Mouse (Mus musculus): ENCODE results near the gene Mgat5.
A peak's percentile ranks its signal among the peaks of the same experiment; 100 is the strongest.

Mgat5 gene

DNA sequence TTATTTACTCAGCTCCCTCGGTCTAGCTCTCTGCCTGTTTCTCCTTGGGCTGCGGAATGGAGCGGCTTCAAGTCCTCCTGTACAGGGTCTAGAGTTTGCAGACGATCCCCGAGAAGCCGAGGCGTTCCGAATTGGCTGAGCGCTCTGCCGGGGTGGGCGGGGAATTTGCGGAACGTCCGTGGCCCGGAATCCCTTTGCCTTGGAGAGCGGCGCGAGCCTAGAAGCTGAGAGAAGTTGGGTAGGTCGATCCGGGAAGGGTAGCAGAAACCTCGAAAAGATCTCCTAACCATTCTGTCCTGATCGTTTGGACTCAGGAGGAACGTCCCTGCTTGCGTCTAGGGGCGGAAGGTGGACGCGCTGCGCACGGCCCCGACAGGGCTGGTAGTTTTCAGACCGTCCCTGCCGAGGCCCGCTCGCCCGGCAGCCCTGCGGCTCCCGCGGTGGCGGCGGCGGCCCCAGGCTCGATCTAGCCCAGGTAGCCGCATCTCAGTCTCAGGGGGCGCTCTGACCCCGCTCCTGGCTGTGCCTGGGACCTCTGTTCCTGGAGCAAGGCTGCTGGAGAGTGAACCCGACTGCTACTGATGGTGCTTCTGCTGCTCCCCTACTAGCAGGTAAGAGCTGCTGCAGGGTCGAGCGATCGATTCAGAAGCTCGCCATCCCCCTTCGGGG, at the start of gene Mgat5:
TSS of gene Mgat5 (plus strand) at position 199 of the 669 bp plus-strand sequence.
- DNase-seq (ENCODE audit: extremely low read depth, insufficient read length, low spot score), result peak; percentile 91

DNA sequence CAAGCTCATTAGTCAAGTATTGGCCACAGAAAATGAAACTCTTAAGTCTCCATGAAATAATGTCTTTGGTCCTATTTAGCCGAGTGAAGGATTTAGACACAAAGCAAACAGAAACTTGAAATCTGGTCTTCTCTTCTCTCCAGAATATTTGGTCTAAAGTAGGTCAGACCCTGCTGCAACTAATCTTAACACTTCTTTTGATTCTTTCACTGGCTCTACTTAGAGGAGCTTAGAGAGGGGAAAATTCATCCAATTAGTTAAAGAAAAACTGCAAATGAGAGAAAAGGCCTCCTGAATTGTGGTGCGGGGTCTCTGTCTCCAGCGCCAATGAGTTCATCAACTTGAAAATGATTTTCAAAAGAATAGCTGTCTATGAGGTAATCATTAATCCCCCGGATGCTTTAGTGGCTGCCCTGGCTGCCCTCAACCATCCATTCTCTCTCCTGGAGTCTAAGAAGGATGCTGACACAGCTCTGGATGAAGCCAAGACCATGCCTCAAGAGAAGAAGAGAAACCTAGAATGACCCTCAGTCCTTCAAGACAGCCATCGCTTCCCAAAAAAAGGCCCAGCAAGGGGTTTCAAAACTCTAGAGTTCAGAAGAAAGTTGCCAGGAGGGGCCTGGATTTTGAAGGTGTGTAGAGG, 44.6 kb upstream of the Mgat5 start:
- no peak for DNase-seq (ENCODE audit: extremely low read depth, insufficient read length, low spot score)

DNA sequence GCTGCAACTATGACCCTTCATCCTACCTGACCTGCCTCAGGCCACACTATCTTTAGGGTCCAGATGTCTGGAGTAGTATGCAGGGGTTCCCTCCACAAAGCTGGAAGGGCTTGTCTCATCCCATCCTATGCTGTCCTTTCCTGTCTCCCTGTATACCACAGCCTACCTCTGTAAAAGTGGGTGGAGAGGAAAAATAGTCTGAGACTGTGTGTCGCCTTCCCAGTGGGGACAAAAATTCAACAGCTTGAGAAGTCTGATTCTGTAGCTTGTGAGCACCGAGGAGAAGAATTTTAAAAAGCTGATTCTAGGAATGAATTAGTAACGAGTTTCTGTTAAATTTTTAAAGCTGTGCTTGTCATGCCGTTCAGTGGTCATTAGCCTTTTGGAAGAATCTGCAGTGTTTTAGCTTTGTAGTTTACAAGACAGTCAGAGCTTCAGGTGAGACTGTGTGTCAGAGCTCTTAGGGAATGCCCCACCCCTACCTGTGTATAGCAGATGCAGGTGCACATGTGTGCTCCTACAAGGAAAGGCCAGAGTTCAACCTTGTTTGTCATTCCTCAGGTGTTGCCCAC, 40.1 kb upstream of the Mgat5 start:
- DNase-seq (ENCODE audit: extremely low read depth, insufficient read length, low spot score), result no peak

DNA sequence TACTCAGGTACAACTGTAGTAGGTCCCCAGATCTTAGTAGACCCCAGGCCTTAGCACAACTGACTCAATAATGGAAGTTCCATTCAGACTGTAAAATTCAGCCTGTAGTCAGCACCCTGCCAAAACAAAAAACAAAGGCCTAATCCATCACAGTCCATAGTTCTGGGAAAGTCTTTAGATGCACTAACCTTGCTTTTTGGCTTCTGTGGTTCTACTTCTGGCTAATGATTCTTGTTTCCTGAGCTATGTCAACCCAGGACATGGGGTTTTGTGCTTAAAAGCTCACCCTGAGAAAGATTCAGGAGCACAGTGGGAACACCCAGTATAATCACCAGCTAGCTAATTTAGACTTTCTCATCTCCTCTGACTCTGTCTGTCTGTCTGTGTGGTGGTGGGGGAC, 38.3 kb upstream of the Mgat5 start:
- no peak for DNase-seq (ENCODE audit: extremely low read depth, insufficient read length, low spot score)

DNA sequence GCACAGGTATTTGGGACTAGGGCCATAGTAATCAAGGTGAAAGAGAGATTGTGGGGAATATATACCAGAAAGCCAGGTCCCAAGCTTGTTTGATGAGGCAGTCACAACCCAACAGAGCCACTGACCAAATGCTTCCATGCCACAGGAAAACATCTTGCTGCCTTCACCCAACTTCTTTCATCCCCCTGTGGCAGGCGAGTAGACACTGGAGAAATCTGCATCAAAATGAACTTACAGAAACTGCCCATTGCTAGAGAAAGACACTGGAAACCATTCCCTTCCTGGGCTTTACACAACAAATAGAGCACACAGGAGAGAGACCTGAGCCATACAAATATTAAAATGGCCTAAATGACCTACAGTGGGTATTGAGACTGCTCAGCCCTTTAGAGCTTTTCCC, 37.2 kb upstream of the Mgat5 start:
- no peak for DNase-seq (ENCODE audit: extremely low read depth, insufficient read length, low spot score)

DNA sequence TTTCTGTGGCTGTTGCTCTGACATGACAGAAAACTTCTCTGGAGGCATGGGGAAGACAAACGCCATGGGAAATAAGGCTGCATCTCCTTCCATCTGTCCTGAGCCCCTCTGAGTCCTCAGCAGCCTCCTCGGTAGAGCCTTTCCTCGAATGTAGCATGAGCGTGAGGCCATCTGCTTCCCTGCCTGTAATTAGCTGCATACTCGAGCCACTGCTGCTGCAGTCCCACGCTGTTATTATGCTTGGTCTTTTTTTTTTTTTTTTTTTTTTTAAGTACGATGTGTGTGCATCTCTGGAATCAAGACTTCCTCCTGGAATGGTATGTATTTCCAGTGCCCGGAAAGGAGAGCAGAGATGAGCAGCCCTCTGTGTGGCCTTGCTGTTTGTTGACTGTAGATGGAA, 36.6 kb upstream of the Mgat5 start:
- no peak for DNase-seq (ENCODE audit: extremely low read depth, insufficient read length, low spot score)

DNA sequence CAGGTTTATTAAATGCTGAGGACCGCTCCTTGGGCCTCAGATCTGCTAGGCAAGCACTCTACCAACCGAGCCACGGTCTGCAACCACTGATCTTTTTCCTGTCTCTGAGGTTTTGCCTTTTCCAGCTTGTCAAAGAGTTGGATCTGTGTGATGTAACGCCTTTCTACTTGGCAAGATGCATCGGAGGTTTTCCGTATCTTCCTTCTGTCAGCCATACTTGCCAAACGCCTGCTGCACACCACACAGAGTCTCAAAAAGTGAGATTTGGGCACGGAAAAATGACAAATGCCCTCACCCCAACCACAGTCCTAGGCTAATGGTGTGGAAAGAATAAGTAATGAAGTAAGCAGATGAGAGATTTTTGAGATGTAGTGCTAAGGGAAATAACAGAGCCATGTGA, 35.3 kb upstream of the Mgat5 start:
- no peak for DNase-seq (ENCODE audit: extremely low read depth, insufficient read length, low spot score)

DNA sequence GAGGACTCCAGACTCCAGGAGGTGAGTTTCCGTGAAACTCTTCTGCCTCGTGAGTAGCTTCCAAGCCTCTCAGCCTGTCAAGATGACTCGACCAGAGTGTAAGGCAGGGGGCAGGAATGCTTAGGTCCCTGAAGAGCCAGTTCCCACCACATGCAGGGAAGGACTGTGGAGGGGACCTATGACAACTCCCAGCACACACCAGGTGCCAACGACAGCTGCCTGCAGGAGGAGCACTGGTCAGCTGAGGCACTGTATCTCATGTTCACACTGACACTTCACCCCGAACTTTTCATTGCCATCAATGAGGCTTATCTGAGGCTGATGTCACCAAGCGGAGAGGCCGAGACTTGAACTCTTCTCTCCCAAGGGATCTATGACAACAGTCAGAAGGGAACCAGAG, 33.5 kb upstream of the Mgat5 start:
- DNase-seq (ENCODE audit: extremely low read depth, insufficient read length, low spot score), result no peak

DNA sequence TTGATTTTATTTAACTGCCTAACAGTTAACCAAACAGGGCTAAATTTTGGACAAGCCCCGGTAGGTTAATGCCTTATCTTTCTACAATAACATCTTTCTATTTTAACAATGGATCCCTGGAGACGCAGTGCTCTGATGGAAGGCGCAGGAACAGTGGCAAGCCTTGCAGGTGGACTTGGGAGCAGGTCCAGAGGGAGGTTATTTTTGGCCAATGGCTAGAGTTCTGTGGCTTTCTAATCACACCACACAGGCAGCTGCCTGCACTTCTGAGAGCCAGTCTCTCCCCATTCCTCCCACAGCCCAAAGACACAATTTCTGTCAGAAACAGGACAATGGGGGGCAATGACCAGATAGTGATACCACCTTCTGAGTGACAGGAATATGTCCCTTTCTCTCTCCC, 31.4 kb upstream of the Mgat5 start:
- no peak for DNase-seq (ENCODE audit: extremely low read depth, insufficient read length, low spot score)

DNA sequence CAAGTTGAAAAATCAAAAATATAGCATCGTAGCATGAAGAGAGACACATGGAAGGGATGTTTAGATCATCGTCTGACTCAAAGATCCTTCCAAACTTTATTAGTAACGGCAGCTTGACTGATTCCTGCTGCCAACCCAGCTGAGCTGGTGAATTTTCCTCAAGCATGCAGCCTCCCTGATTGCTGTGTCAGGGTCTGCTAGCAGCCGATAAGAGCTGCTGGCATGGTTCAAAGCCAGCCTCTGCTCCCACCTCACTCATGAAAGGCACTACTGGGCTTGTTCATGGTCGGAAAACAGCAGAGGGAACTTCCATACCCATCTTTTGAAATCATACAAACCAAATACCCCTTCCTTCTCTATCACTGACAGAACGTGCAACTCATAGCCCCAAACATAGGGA, 12.4 kb upstream of the Mgat5 start:
- no peak for DNase-seq (ENCODE audit: extremely low read depth, insufficient read length, low spot score)

DNA sequence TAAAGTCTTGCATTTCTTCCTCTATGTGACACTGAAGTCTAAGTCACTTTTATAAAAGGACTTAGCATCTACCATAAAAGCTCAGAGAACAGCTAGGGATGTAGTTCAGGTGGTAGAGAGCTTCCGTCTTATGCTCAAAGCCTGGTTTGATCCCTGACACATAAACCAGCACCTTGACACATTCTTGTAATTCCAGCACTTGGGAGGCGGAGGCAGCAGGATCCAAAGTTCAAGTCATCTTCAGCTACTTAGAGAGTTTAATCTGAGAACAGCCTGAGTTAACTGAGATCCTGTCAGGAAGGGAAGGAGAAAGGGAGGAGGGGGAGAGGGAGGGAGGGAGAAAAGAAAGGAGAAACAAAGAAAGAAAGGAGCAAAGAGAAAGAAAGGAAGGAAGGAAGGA, 5.6 kb upstream of the Mgat5 start:
- DNase-seq (ENCODE audit: extremely low read depth, insufficient read length, low spot score), result no peak

DNA sequence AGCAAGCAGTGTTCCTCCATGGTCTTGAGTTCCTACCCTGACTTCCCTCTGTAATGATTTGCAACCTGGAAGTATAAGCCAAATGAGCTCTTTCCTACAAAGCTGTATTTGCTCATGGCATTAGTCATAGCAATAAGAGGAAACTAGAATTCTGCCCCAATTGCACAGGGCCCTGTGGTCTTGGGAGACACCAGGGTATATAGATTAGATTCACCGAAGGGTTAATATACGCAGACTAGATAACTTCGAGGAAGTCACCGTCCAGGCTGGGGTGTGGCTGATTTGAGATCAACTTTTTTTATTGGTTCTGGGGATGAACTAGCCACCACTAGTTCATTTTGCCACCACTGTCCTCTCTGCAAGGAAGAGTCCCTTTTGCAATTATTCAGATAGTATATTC, 2.5 kb upstream of the Mgat5 start:
- no peak for DNase-seq (ENCODE audit: extremely low read depth, insufficient read length, low spot score)

DNA sequence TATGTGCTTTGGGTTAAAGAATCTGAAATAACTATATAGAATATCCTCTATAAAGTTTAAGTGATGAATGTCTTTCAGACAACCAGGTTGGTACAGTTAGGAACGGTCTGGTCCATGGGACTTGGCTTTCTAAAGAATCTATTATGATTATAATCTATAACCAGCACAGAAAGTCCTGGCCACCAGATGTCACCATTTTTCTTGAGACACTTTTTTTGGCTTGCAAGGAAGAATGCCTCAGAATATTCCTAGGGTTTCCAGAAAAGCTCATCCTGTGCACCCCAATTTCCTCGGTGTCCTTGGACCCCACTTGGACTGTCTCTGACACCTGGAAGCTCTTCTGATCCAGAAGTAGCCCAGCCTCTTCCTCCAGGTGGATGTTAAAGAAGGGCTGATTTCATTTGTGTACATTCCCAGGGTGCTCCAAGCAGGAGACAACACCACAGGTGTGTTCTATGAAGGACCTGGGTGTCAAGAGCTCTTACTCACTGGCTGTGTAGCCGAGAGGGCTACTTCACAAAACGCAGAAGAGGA, 1.5 kb upstream of the Mgat5 start:
- DNase-seq (ENCODE audit: extremely low read depth, insufficient read length, low spot score), result peak; percentile 19

DNA sequence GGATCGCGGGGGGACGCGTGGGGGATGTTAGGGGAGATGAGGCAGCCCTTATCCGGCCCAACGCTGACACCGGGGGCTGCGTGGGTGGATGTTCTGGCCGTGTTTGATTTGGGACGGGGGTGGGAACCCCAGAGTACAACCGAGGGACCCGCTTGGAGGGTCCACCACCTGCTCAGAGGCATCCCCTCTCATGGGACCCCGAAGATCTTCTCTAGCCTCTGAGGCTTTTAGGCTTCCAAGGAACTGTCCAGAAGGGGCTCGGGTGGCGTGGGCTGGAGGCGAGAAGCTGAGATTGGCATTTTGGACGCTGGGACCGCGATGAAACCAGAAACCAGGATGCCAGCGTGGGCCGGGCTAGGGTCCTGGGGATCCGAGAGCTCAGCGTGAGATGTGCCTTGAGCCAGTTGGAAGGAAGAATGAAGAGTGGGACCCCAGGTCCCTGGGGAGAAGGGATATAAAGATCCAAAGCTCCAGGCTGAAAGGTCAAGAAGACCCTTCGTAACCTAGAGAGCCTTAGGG, 745 bp downstream of the Mgat5 start:
- no peak for DNase-seq (ENCODE audit: extremely low read depth, insufficient read length, low spot score)

DNA sequence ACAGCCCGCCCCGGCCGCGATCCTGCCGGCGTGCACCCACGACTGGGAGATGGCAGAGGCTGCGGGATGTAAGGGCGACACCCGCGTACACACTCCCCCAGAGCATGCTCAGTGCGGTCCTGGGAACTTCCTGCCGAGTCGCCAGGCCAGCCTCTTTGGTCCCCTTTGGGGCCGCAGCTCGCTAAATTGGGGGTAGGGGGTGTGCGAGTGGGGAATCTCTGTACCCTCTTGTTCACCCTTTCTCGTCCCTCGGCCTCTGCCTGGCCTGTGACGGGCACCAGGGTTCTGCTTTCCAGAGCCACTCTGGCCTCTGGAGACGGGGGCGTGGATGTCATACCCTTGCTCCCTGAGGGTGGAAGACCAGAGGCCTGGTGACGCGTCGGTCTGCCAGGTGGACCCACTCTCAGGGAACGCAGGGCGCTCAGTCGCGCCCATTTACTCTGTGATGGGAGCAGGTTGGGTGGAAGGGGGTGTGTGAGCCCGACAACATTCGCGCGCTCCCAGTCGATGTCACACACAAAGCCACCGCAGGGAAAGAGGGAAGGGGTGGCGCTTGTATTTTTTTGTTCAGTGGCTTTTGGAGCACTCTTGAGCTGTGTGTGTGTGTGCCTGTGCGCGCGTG, 1.3 kb downstream of the Mgat5 start:
- DNase-seq (ENCODE audit: extremely low read depth, insufficient read length, low spot score), result peak; percentile 74

DNA sequence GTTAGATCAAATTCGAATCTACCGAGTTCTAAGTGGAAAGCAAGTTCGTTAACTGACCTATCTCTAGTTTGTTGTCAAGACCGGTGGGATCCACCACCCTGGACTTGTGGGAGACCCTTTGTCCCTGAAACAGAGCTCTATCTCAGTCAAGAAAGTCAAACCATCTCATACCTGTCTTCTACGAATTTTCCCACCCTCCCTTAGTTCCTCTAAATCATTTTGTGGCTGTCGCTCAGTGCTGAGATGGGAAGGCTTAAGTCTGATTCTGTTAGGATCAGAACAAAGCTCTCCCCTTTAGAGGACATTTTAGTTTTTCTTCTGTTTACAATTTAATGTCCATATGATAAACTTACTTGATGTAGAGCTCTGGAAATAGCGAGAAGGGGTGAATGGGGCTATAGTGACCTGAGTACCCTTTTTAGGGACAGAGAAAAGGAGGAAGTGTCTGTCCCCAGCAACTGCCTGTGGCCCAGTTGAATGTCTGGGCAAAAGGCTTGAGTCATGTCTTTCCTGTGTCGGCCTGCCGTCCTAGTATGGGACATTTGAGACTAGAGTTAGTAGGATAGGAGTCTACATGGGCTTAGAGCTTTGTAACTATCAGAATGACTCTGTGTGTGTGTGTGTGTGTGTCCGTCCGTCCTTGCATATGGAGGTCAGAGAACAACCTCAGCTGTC, 2.2 kb downstream of the Mgat5 start:
- no peak for DNase-seq (ENCODE audit: extremely low read depth, insufficient read length, low spot score)

DNA sequence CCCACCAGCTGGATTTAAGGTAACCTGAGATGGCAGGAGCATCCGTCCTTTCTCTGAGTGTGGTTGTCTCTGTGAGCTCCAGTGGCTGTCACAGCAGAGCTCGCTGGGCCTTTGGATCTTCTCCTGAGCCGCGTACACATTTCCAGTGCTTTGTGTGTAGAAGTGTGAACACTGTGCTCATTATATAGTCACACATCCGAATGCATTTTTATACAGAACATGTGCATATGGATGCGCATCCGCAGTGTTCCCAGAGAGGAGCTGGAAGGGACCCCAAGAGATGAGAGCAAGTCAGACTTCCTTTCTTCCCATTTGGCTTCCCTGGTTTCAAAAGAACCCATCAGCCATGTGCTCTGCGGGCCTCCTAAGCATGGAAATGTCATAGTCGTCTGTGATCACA, 3.4 kb downstream of the Mgat5 start:
- no peak for DNase-seq (ENCODE audit: extremely low read depth, insufficient read length, low spot score)

DNA sequence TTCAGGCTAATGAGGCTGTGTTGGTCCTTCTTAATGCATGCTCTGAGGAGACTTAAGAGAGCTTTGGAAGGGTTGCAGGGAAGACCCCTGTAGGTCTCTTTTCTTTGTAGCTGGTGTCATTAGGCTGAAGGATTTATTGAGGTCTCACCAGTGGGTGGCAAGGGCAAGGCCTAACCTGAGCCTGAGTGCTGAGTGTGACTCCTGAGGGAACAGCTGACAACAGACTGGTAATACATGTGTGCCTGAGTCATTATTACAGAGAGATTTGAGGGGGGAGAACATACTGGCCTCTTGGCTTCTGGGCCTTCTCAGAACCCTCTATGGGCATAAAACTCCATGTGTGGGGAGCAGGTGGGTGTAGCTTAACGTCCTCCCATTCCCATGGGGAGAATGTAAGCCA, 8.0 kb downstream of the Mgat5 start:
- no peak for DNase-seq (ENCODE audit: extremely low read depth, insufficient read length, low spot score)

DNA sequence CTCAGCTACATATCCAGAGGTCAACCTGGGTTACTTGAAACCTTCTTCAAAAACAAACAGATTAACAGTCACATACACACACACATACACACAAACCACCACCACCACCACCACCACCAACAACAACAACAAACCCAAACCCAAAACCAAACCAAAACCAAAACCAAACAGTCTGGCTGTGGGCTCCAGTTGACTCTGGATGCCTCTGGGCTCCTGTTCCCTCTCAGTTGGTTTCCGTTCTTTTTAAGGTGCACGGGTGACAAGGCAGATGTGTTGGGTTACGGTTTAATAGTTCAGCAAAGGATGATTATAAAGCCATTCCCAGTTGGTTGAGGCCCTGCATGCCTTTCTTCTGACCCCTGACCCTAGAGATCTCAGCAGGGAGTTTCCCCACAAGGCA, 8.6 kb downstream of the Mgat5 start:
- no peak for DNase-seq (ENCODE audit: extremely low read depth, insufficient read length, low spot score)

DNA sequence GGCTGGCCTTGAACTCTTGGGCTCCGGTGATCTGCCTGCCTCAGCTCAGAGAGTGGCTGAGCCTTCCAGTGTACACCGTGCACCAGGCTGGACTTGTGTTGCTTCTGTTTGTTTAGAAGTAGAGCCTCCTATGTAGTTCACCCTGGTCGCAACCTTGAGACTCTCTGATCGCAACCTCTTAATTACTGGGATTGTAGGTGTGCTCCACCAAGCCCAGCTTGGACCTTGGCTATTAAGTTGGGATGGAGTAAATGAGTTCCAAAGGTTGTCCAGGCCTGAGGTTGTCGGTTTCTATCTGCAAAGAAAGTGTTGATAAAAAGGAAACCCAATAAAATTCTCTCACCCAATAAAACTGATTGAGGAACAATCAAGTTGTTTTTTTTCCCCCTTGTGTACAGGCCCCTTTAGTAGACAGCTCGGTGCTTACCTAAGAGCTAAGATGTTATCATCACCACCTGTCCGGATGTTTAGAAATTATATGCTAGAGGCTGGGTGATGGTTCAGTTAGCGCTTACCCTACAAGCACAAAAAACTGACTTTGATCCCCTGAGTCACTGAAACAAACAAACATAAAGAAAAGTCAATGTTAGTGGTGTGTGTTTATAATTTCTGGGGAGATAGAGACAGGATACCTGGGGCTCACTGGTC, 9.9 kb downstream of the Mgat5 start:
- no peak for DNase-seq (ENCODE audit: extremely low read depth, insufficient read length, low spot score)
